Mouse (Mus musculus): ENCODE data around the gene Mettl6. TPM values are rescaled to one million over a fixed set of nuclear protein-coding genes. Genes with fewer than 3 reads are reported as not detected.
A peak's percentile ranks its signal among the peaks of the same experiment; 100 is the strongest.

Mettl6 gene
- polyA plus RNA-seq, 1 experiment from 2014 or later: 51.7 TPM

- Histone ChIP-seq H3K4me1 (no peaks in the 10 kb centered on the region), H3K9ac (no peak overlapping the region), H3K4me3 (no peak overlapping the region), H3K27ac (no peak overlapping the region), H3K4me2 (no peak overlapping the region), H3K9me3 (no peaks in the 10 kb centered on the region), H3K36me3 (peaks cover 80% of the 10 kb centered on the region), H3K27me3 (no peaks in the 10 kb centered on the region)
- WGBS: 94% methylated on average over 6 of the region's 6 CpGs
- ATAC-seq (ENCODE audit: borderline replicate concordance, extremely low read depth, low FRiP score, low TSS enrichment): no peak
Observed at GRCm38 (mm10) chr14:31506456-31506855, 11.6 kb upstream of the Mettl6 start.

GRCm38 (mm10) chr14:31503406-31503805, 8.6 kb upstream of the Mettl6 start:
- Histone ChIP-seq H3K4me3 (no peak overlapping the region), H3K4me1 (no peaks in the 10 kb centered on the region), H3K4me2 (no peak overlapping the region), H3K27me3 (no peaks in the 10 kb centered on the region), H3K9me3 (no peaks in the 10 kb centered on the region), H3K9ac (no peak overlapping the region), H3K27ac (no peak overlapping the region), H3K36me3 (peaks cover 84% of the 10 kb centered on the region)
- no peak for ATAC-seq (ENCODE audit: borderline replicate concordance, extremely low read depth, low FRiP score, low TSS enrichment)
- 91% methylated on average over 13 of the region's 13 CpGs for WGBS

- H3K4me2 ChIP-seq: no peak overlapping the region
- H3K9ac ChIP-seq: no peak overlapping the region
- H3K4me1 ChIP-seq: peaks cover 13% of the 10 kb centered on the region
- 79% methylated on average over 1 of the region's 1 CpGs for WGBS
- no peaks in the 10 kb centered on the region for H3K27me3 ChIP-seq
- no peak for ATAC-seq (ENCODE audit: borderline replicate concordance, extremely low read depth, low FRiP score, low TSS enrichment)
- peaks cover 54% of the 10 kb centered on the region for H3K36me3 ChIP-seq
- H3K4me3 ChIP-seq: no peak overlapping the region
- H3K27ac ChIP-seq: no peak overlapping the region
- no peaks in the 10 kb centered on the region for H3K9me3 ChIP-seq
Observed at GRCm38 (mm10) chr14:31499526-31499925, 4.7 kb upstream of the Mettl6 start.

GRCm38 (mm10) chr14:31496241-31496646, 1.4 kb upstream of the Mettl6 start:
- Histone ChIP-seq H3K27me3 (no peaks in the 10 kb centered on the region), H3K4me3 (peak overlapping the region; percentile 72), H3K36me3 (peaks cover 31% of the 10 kb centered on the region), H3K9me3 (no peaks in the 10 kb centered on the region), H3K9ac (peak overlapping the region; percentile 92; the same call in 1 of the 2 replicates), H3K27ac (no peak overlapping the region), H3K4me2 (peak overlapping the region; percentile 79), H3K4me1 (peaks cover 22% of the 10 kb centered on the region)
- no peak for ATAC-seq (ENCODE audit: borderline replicate concordance, extremely low read depth, low FRiP score, low TSS enrichment)
- 28% methylated on average over 7 of the region's 7 CpGs for WGBS

GRCm38 (mm10) chr14:31495538-31495937, 698 bp upstream of the Mettl6 start:
- 4% methylated on average over 8 of the region's 8 CpGs for WGBS
- peak overlapping the region; percentile 88 for H3K27ac ChIP-seq
- peaks cover 22% of the 10 kb centered on the region for H3K4me1 ChIP-seq
- peak overlapping the region; percentile 92 for H3K9ac ChIP-seq
- H3K4me3 ChIP-seq: peak overlapping the region; percentile 72
- H3K36me3 ChIP-seq: peaks cover 28% of the 10 kb centered on the region
- peak overlapping the region; percentile 79 for H3K4me2 ChIP-seq
- ATAC-seq (ENCODE audit: borderline replicate concordance, extremely low read depth, low FRiP score, low TSS enrichment): no peak
- no peaks in the 10 kb centered on the region for H3K9me3 ChIP-seq
- H3K27me3 ChIP-seq: no peaks in the 10 kb centered on the region

- H3K9ac ChIP-seq: peak within 1 kb of the TSS; percentile 92
- H3K27ac ChIP-seq: peak within 1 kb of the TSS; percentile 88
- peak within 1 kb of the TSS; percentile 72 for H3K4me3 ChIP-seq
- no peaks in the 10 kb centered on the region for H3K27me3 ChIP-seq
- peak; percentile 58 for ATAC-seq (ENCODE audit: borderline replicate concordance, extremely low read depth, low FRiP score, low TSS enrichment)
- peaks cover 23% of the 10 kb centered on the region for H3K36me3 ChIP-seq
- peak within 1 kb of the TSS; percentile 79 for H3K4me2 ChIP-seq
- under 1% methylated on average over 37 of the region's 37 CpGs for WGBS
- H3K9me3 ChIP-seq: no peaks in the 10 kb centered on the region
- H3K4me1 ChIP-seq: peaks cover 22% of the 10 kb centered on the region
Observed at GRCm38 (mm10) chr14:31494349-31494974, 378 bp downstream of the Mettl6 start, which contains the start of gene Eaf1. Eaf1 (plus strand) TSS chr14:31494399.

GRCm38 (mm10) chr14:31493901-31494300, 939 bp downstream of the Mettl6 start:
- H3K4me1 ChIP-seq: peaks cover 22% of the 10 kb centered on the region
- peak overlapping the region; percentile 72 for H3K4me3 ChIP-seq
- peaks cover 23% of the 10 kb centered on the region for H3K36me3 ChIP-seq
- H3K27me3 ChIP-seq: no peaks in the 10 kb centered on the region
- WGBS: 27% methylated on average over 9 of the region's 9 CpGs
- H3K9me3 ChIP-seq: no peaks in the 10 kb centered on the region
- H3K4me2 ChIP-seq: peak overlapping the region; percentile 79
- peak overlapping the region; percentile 92 for H3K9ac ChIP-seq
- no peak overlapping the region for H3K27ac ChIP-seq
- ATAC-seq (ENCODE audit: borderline replicate concordance, extremely low read depth, low FRiP score, low TSS enrichment): no peak

GRCm38 (mm10) chr14:31488055-31488454, 6.8 kb downstream of the Mettl6 start:
- no peak overlapping the region for H3K4me3 ChIP-seq
- no peak overlapping the region for H3K9ac ChIP-seq
- H3K27ac ChIP-seq: no peak overlapping the region
- H3K27me3 ChIP-seq: no peaks in the 10 kb centered on the region
- H3K4me1 ChIP-seq: no peaks in the 10 kb centered on the region
- H3K9me3 ChIP-seq: no peaks in the 10 kb centered on the region
- 90% methylated on average over 6 of the region's 6 CpGs for WGBS
- peaks cover 68% of the 10 kb centered on the region for H3K36me3 ChIP-seq
- no peak overlapping the region for H3K4me2 ChIP-seq
- ATAC-seq (ENCODE audit: borderline replicate concordance, extremely low read depth, low FRiP score, low TSS enrichment): no peak

- ATAC-seq (ENCODE audit: borderline replicate concordance, extremely low read depth, low FRiP score, low TSS enrichment): no peak
- WGBS: 79% methylated on average over 4 of the region's 4 CpGs
- Histone ChIP-seq H3K36me3 (peaks cover 77% of the 10 kb centered on the region), H3K9me3 (no peaks in the 10 kb centered on the region), H3K9ac (no peak overlapping the region), H3K27me3 (no peaks in the 10 kb centered on the region), H3K4me2 (no peak overlapping the region), H3K4me1 (no peaks in the 10 kb centered on the region), H3K27ac (no peak overlapping the region), H3K4me3 (no peak overlapping the region)
Observed at GRCm38 (mm10) chr14:31486465-31486864, 8.4 kb downstream of the Mettl6 start.

GRCm38 (mm10) chr14:31482417-31482816, 12.4 kb downstream of the Mettl6 start:
- Histone ChIP-seq H3K9ac (no peak overlapping the region), H3K4me1 (no peaks in the 10 kb centered on the region), H3K27me3 (no peaks in the 10 kb centered on the region), H3K27ac (no peak overlapping the region), H3K9me3 (no peaks in the 10 kb centered on the region), H3K4me2 (no peak overlapping the region), H3K36me3 (peaks cover 91% of the 10 kb centered on the region), H3K4me3 (no peak overlapping the region)
- WGBS: 87% methylated on average over 5 of the region's 5 CpGs
- no peak for ATAC-seq (ENCODE audit: borderline replicate concordance, extremely low read depth, low FRiP score, low TSS enrichment)

GRCm38 (mm10) chr14:31473297-31473696, 21.5 kb downstream of the Mettl6 start:
- no peak for ATAC-seq (ENCODE audit: borderline replicate concordance, extremely low read depth, low FRiP score, low TSS enrichment)
- 76% methylated on average over 2 of the region's 2 CpGs for WGBS
- Histone ChIP-seq H3K4me1 (no peaks in the 10 kb centered on the region), H3K27me3 (no peaks in the 10 kb centered on the region), H3K36me3 (peaks cover 3% of the 10 kb centered on the region; the same call in 1 of the 2 replicates), H3K9ac (no peak overlapping the region), H3K9me3 (no peaks in the 10 kb centered on the region), H3K4me3 (no peak overlapping the region), H3K4me2 (no peak overlapping the region), H3K27ac (no peak overlapping the region)

- Histone ChIP-seq H3K9me3 (no peaks in the 10 kb centered on the region), H3K9ac (no peak overlapping the region), H3K4me1 (no peaks in the 10 kb centered on the region), H3K27me3 (no peaks in the 10 kb centered on the region), H3K36me3 (no peaks in the 10 kb centered on the region), H3K27ac (no peak overlapping the region), H3K4me2 (no peak overlapping the region), H3K4me3 (no peak overlapping the region)
- no peak for ATAC-seq (ENCODE audit: borderline replicate concordance, extremely low read depth, low FRiP score, low TSS enrichment)
- 7% methylated on average over 5 of the region's 5 CpGs for WGBS
Observed at GRCm38 (mm10) chr14:31472451-31473061, 22.3 kb downstream of the Mettl6 start.

All from lung, embryonic 15.5 days (tissue).